Mouse (Mus musculus) hindbrain, embryonic 11.5 days (tissue): ENCODE data around the gene Ppp1r11. TPM values are rescaled to one million over a fixed set of nuclear protein-coding genes. Genes with fewer than 3 reads are reported as not detected.

ENCODE experiments used
- ATAC-seq: fragments of 200-750 bp; cut with Nextera tagmentation; 2 replicates; pipeline ENCODE4 v1.8.0; 2017; ENCODE audit warnings: mild to moderate bottlenecking, moderate TSS enrichment, moderate library complexity; ENCODE audit not compliant: low FRiP score
- DNase-seq: peaks from one replicate; pipeline ENCODE4 v3.0.0-alpha.2; 2015; ENCODE audit warnings: low spot score
- H3K27ac ChIP-seq: fragments of 300-500 bp; sonication (generic); 2 replicates; pipeline ENCODE4 v1.5.1; 2014; ENCODE audit warnings: mild to moderate bottlenecking, low read depth, low read length
- H3K27me3 ChIP-seq: fragments of 300-500 bp; sonication (generic); 2 replicates; pipeline ENCODE4 v1.6.1; 2014; ENCODE audit warnings: mild to moderate bottlenecking, low read length, moderate library complexity, mixed read lengths; ENCODE audit not compliant: control insufficient read depth, insufficient read depth
- H3K36me3 ChIP-seq: fragments of 300-500 bp; sonication (generic); 2 replicates; pipeline ENCODE4 v1.6.1; 2014; ENCODE audit warnings: mild to moderate bottlenecking, low read length, moderate library complexity, mixed read lengths; ENCODE audit not compliant: control insufficient read depth, insufficient read depth
- H3K4me1 ChIP-seq: fragments of 300-500 bp; sonication (generic); replicated peaks from 2 replicates; pipeline ENCODE4 v1.6.1; 2014; ENCODE audit warnings: low read length, mixed read lengths; ENCODE audit not compliant: control insufficient read depth, insufficient read depth
- H3K4me2 ChIP-seq: fragments of 300-500 bp; sonication (generic); replicated peaks from 2 replicates; pipeline ENCODE4 v1.6.1; 2014; ENCODE audit warnings: mild to moderate bottlenecking, low read depth, low read length
- H3K4me3 ChIP-seq: fragments of 300-500 bp; sonication (generic); 2 replicates; pipeline ENCODE4 v1.5.1; 2014; ENCODE audit warnings: low read depth, low read length
- H3K9ac ChIP-seq: fragments of 300-500 bp; sonication (generic); 2 replicates; pipeline ENCODE4 v1.6.1; 2014; ENCODE audit warnings: low read depth, low read length
- H3K9me3 ChIP-seq: fragments of 300-500 bp; sonication (generic); 2 replicates; pipeline ENCODE4 v1.6.1; 2016; ENCODE audit warnings: low read length; ENCODE audit not compliant: control insufficient read depth
- WGBS: fragments of 180-500 bp; shearing (Covaris S2); extraction: QIAGEN DNeasy Blood & Tissue Kit; methylation state at CpG from one replicate; pipeline ENCODE4 v1.1.7; 2014; 5-methylcytosine and 5-hydroxymethylcytosine counted together
- polyA plus RNA-seq: library from polyadenylated mRNA; unstranded; fragments of >200 nt; fragmentation: Nextera tagmentation; extraction: Ambion mirVana; gene quantifications from 2 replicates; pipeline ENCODE4 v1.2.1, GENCODE M21; 2014

The Ppp1r11 gene
- polyA plus RNA-seq, 1 experiment from 2014 or later: 161 TPM

- H3K9ac ChIP-seq: no peak overlapping the region
- H3K4me1 ChIP-seq: no peaks in the 10 kb centered on the region
- 12% methylated on average over 2 of the region's 2 CpGs for WGBS
- H3K27me3 ChIP-seq: no peaks in the 10 kb centered on the region
- no peaks in the 10 kb centered on the region for H3K9me3 ChIP-seq
- DNase-seq: peak; percentile 84
- H3K36me3 ChIP-seq: no peaks in the 10 kb centered on the region
- peak; percentile 43; the same call in 1 of the 2 replicates for ATAC-seq
- no peak overlapping the region for H3K27ac ChIP-seq
- H3K4me2 ChIP-seq: no peak overlapping the region
- no peak overlapping the region for H3K4me3 ChIP-seq
Observed at GRCm38 (mm10) chr17:36914108-36914507, 37.4 kb downstream of the Ppp1r11 start.

GRCm38 (mm10) chr17:36912031-36912430 lies 39.5 kb downstream of the Ppp1r11 start:
- H3K9ac ChIP-seq: no peak overlapping the region
- no peak for ATAC-seq
- WGBS: 76% methylated on average over 2 of the region's 2 CpGs

GRCm38 (mm10) chr17:36909802-36910201 lies 41.7 kb downstream of the Ppp1r11 start:
- ATAC-seq: no peak
- no peaks in the 10 kb centered on the region for H3K4me1 ChIP-seq
- no peaks in the 10 kb centered on the region for H3K36me3 ChIP-seq
- 51% methylated on average over 4 of the region's 4 CpGs for WGBS
- H3K27me3 ChIP-seq: no peaks in the 10 kb centered on the region
- no peak overlapping the region for H3K4me3 ChIP-seq
- H3K4me2 ChIP-seq: no peak overlapping the region
- no peak overlapping the region for H3K9ac ChIP-seq
- no peaks in the 10 kb centered on the region for H3K9me3 ChIP-seq
- no peak overlapping the region for H3K27ac ChIP-seq
- DNase-seq: no peak

More at GRCm38 (mm10) chr17:36912031-36912430, 39.5 kb downstream of the Ppp1r11 start:
- Histone ChIP-seq H3K36me3 (no peaks in the 10 kb centered on the region), H3K27me3 (no peaks in the 10 kb centered on the region), H3K9me3 (no peaks in the 10 kb centered on the region), H3K4me3 (no peak overlapping the region), H3K4me1 (no peaks in the 10 kb centered on the region), H3K4me2 (no peak overlapping the region), H3K27ac (no peak overlapping the region)
- DNase-seq: no peak

- no peak overlapping the region for H3K27ac ChIP-seq
- no peak overlapping the region for H3K4me2 ChIP-seq
- no peaks in the 10 kb centered on the region for H3K27me3 ChIP-seq
- DNase-seq (peak; percentile 2), ATAC-seq (no peak)
- WGBS: 48% methylated on average over 1 of the region's 1 CpGs
- H3K4me1 ChIP-seq: no peaks in the 10 kb centered on the region
- no peak overlapping the region for H3K4me3 ChIP-seq
- H3K9ac ChIP-seq: no peak overlapping the region
- no peaks in the 10 kb centered on the region for H3K36me3 ChIP-seq
- no peaks in the 10 kb centered on the region for H3K9me3 ChIP-seq
Observed at GRCm38 (mm10) chr17:36908235-36908634, 43.3 kb downstream of the Ppp1r11 start.

GRCm38 (mm10) chr17:36903651-36904050 lies 47.9 kb downstream of the Ppp1r11 start:
- 69% methylated on average over 3 of the region's 3 CpGs for WGBS
- H3K36me3 ChIP-seq: no peaks in the 10 kb centered on the region
- no peak overlapping the region for H3K4me3 ChIP-seq
- H3K4me2 ChIP-seq: no peak overlapping the region
- no peaks in the 10 kb centered on the region for H3K4me1 ChIP-seq
- no peaks in the 10 kb centered on the region for H3K9me3 ChIP-seq
- ATAC-seq (no peak), DNase-seq (no peak)
- no peak overlapping the region for H3K27ac ChIP-seq
- H3K27me3 ChIP-seq: no peaks in the 10 kb centered on the region
- no peak overlapping the region for H3K9ac ChIP-seq

GRCm38 (mm10) chr17:36900691-36901090 lies 50.9 kb downstream of the Ppp1r11 start:
- H3K27ac ChIP-seq: no peak overlapping the region
- H3K9ac ChIP-seq: no peak overlapping the region
- 25% methylated on average over 1 of the region's 1 CpGs for WGBS
- ATAC-seq (no peak), DNase-seq (no peak)
- no peaks in the 10 kb centered on the region for H3K27me3 ChIP-seq
- H3K4me1 ChIP-seq: no peaks in the 10 kb centered on the region
- no peak overlapping the region for H3K4me2 ChIP-seq
- H3K36me3 ChIP-seq: no peaks in the 10 kb centered on the region
- H3K4me3 ChIP-seq: no peak overlapping the region
- H3K9me3 ChIP-seq: no peaks in the 10 kb centered on the region

- ATAC-seq: no peak
- Histone ChIP-seq H3K9me3 (no peaks in the 10 kb centered on the region), H3K9ac (no peak overlapping the region), H3K4me3 (no peak overlapping the region), H3K4me1 (no peaks in the 10 kb centered on the region), H3K4me2 (no peak overlapping the region), H3K36me3 (no peaks in the 10 kb centered on the region), H3K27me3 (no peaks in the 10 kb centered on the region), H3K27ac (no peak overlapping the region)
- DNase-seq: no peak
- 80% methylated on average over 5 of the region's 5 CpGs for WGBS
Observed at GRCm38 (mm10) chr17:36900001-36900400, 51.5 kb downstream of the Ppp1r11 start.

- 76% methylated on average over 4 of the region's 4 CpGs for WGBS
Observed at GRCm38 (mm10) chr17:36899376-36899775, 52.2 kb downstream of the Ppp1r11 start.

More at GRCm38 (mm10) chr17:36899376-36899775, 52.2 kb downstream of the Ppp1r11 start:
- no peak for ATAC-seq
- H3K27ac ChIP-seq: no peak overlapping the region
- no peak for DNase-seq
- no peaks in the 10 kb centered on the region for H3K4me1 ChIP-seq
- H3K27me3 ChIP-seq: no peaks in the 10 kb centered on the region
- no peaks in the 10 kb centered on the region for H3K9me3 ChIP-seq
- no peak overlapping the region for H3K4me2 ChIP-seq
- H3K4me3 ChIP-seq: no peak overlapping the region
- H3K9ac ChIP-seq: no peak overlapping the region
- no peaks in the 10 kb centered on the region for H3K36me3 ChIP-seq
